15 mouse cellular contexts compared by ENCODE assay signal in genomic region chr17:28870435-28870834, GRCm38 (mm10). TPM values are rescaled to one million over a fixed set of nuclear protein-coding genes. Genes with fewer than 3 reads are reported as not detected.
DNase-seq lines count a peak whose midpoint lies in the region; ATAC-seq and TF ChIP-seq lines count a peak whose summit lies in the region.
"Had no signal": no experiment of that assay in that cellular context is flagged by ENCODE, and none has a peak within 500 bp of the region (broad histone marks: within the 10 kb centered on the region; RNA-seq: fewer than 3 reads in every experiment).

No protein-coding gene starts in this region.

- peak; percentile 50 for TF ChIP-seq CTCF in liver, embryonic 14.5 days (IDR thresholded peaks at IDR 0.05; ENCODE audit: low read depth)
- peak; percentile 54 for TF ChIP-seq CTCF in midbrain, postnatal 0 days (IDR thresholded peaks at IDR 0.05)

- WGBS in liver, embryonic 14.5 days (ENCODE audit: insufficient replicate concordance) = 59% methylated on average over 5 of the region's 5 CpGs
- WGBS in liver, embryonic 12.5 days (ENCODE audit: insufficient replicate concordance) = 60% methylated on average over 5 of the region's 5 CpGs
- 67% methylated on average over 5 of the region's 5 CpGs for whole genome bisulfite sequencing in forebrain, embryonic 16.5 days
- 64% methylated on average over 5 of the region's 5 CpGs for WGBS in midbrain, postnatal 0 days

- TF ChIP-seq EP300 in liver, embryonic 14.5 days (IDR thresholded peaks at IDR 0.05; ENCODE audit: low read depth) = no peak

- H3K4me3 ChIP-seq in liver, embryonic 14.5 days (ENCODE audit: insufficient read depth in 1 of 2, low read depth in 2 of 2, low read length in 2 of 2) = no peak overlapping the region
- no peak overlapping the region for H3K4me3 ChIP-seq in liver, embryonic 12.5 days
- no peak overlapping the region for H3K4me3 ChIP-seq in forebrain, embryonic 16.5 days (replicated peaks; ENCODE audit: low read length)
- no peak overlapping the region for H3K4me3 ChIP-seq in midbrain, postnatal 0 days (ENCODE audit: low read depth, low read length)
- H3K4me3 ChIP-seq: lung, embryonic 15.5 days had no signal

- H3K4me2 ChIP-seq in liver, embryonic 14.5 days (ENCODE audit: low read depth) = no peak overlapping the region
- H3K4me2 ChIP-seq in liver, embryonic 12.5 days = no peak overlapping the region
- H3K4me2 ChIP-seq in forebrain, embryonic 16.5 days (ENCODE audit: low read length) = no peak overlapping the region
- H3K4me2 ChIP-seq in midbrain, postnatal 0 days (ENCODE audit: low read depth, low read length, poor library complexity, severe bottlenecking) = no peak overlapping the region
- H3K4me2 ChIP-seq: heart, embryonic 11.5 days; lung, embryonic 15.5 days had no signal

- no peak for DNase-seq in liver, embryonic 14.5 days (ENCODE audit: low read depth in 3 of 3, low spot score in 3 of 3)
- DNase-seq in ES-CJ7 (ENCODE audit: low read depth, low spot score) = peak; percentile 54
- DNase-seq in midbrain, postnatal 0 days (ENCODE audit: low spot score) = no peak
- DNase-seq in spleen, postnatal 36 days (ENCODE audit: low spot score in 2 of 2) = no peak
- no peak for DNase-seq in natural killer cell, adult 2 months (ENCODE audit: low spot score in 2 of 2)
- DNase-seq: cerebellum, adult 11-12 months; heart, postnatal 4 days; thymus, postnatal 36 days had no signal

- no peak overlapping the region for H3K27ac ChIP-seq in liver, embryonic 14.5 days
- H3K27ac ChIP-seq in liver, embryonic 12.5 days = no peak overlapping the region
- 0 out of 2 replicates have a peak overlapping the region, but pooled peaks have one; percentile 12 for H3K27ac ChIP-seq in forebrain, embryonic 16.5 days (ENCODE audit: low read length)
- H3K27ac ChIP-seq in midbrain, postnatal 0 days (ENCODE audit: low read depth, low read length) = peak overlapping the region; percentile 81
- H3K27ac ChIP-seq: lung, embryonic 15.5 days had no signal

- no peaks in the 10 kb centered on the region for H3K27me3 ChIP-seq in liver, embryonic 14.5 days (ENCODE audit: control insufficient read depth, insufficient read depth, low read length)
- peaks cover 30% of the 10 kb centered on the region for H3K27me3 ChIP-seq in liver, embryonic 12.5 days (replicated peaks)
- H3K27me3 ChIP-seq in forebrain, embryonic 16.5 days (replicated peaks; ENCODE audit: control insufficient read depth, insufficient read depth, low read length) = no peaks in the 10 kb centered on the region
- H3K27me3 ChIP-seq in midbrain, postnatal 0 days (ENCODE audit: insufficient read depth, low read length) = no peaks in the 10 kb centered on the region
- H3K27me3 ChIP-seq: lung, embryonic 15.5 days had no signal

- peaks cover 0 to 6% of the 10 kb centered on the region in 2 experiments; a peak in 1 of 4 replicates for H3K4me1 ChIP-seq in liver, embryonic 14.5 days (replicated peaks; ENCODE audit: control insufficient read depth in 2 of 2, insufficient read depth in 2 of 2, low read length in 1 of 2)
- H3K4me1 ChIP-seq in liver, embryonic 12.5 days = peaks cover 12% of the 10 kb centered on the region
- H3K4me1 ChIP-seq in forebrain, embryonic 16.5 days (replicated peaks; ENCODE audit: control insufficient read depth, insufficient read depth, low read length) = peaks cover 9% of the 10 kb centered on the region
- peaks cover 11% of the 10 kb centered on the region; the same call in 1 of the 2 replicates for H3K4me1 ChIP-seq in midbrain, postnatal 0 days (ENCODE audit: insufficient read depth, low read length)

- H3K9me3 ChIP-seq in liver, embryonic 14.5 days (ENCODE audit: control insufficient read depth, low read length) = no peaks in the 10 kb centered on the region
- H3K9me3 ChIP-seq in liver, embryonic 12.5 days (replicated peaks) = no peaks in the 10 kb centered on the region
- H3K9me3 ChIP-seq in forebrain, embryonic 16.5 days (ENCODE audit: control insufficient read depth, low read length) = no peaks in the 10 kb centered on the region
- no peaks in the 10 kb centered on the region for H3K9me3 ChIP-seq in midbrain, postnatal 0 days (ENCODE audit: low read length)
- H3K9me3 ChIP-seq: lung, embryonic 15.5 days had no signal

- ATAC-seq in liver, embryonic 14.5 days (ENCODE audit: insufficient read depth) = no peak
- ATAC-seq in liver, embryonic 12.5 days = no peak
- ATAC-seq in forebrain, embryonic 16.5 days = no peak
- no peak for ATAC-seq in midbrain, postnatal 0 days (ENCODE audit: low FRiP score)

- H3K9ac ChIP-seq in liver, embryonic 14.5 days (replicated peaks) = no peak overlapping the region
- no peak overlapping the region for H3K9ac ChIP-seq in liver, embryonic 12.5 days
- H3K9ac ChIP-seq in forebrain, embryonic 16.5 days (replicated peaks; ENCODE audit: low read depth, low read length) = no peak overlapping the region
- H3K9ac ChIP-seq in midbrain, postnatal 0 days (replicated peaks; ENCODE audit: low read length, poor library complexity, severe bottlenecking) = no peak overlapping the region
- H3K9ac ChIP-seq: lung, embryonic 15.5 days had no signal

- no peaks in the 10 kb centered on the region for H3K36me3 ChIP-seq in liver, embryonic 14.5 days (replicated peaks; ENCODE audit: control insufficient read depth, insufficient read depth, low read depth)
- H3K36me3 ChIP-seq in liver, embryonic 12.5 days = no peaks in the 10 kb centered on the region
- no peaks in the 10 kb centered on the region for H3K36me3 ChIP-seq in forebrain, embryonic 16.5 days (ENCODE audit: control insufficient read depth, insufficient read depth)
- no peaks in the 10 kb centered on the region for H3K36me3 ChIP-seq in midbrain, postnatal 0 days (ENCODE audit: insufficient read depth, low read length)
- H3K36me3 ChIP-seq: lung, embryonic 15.5 days had no signal

RNA-seq across cellular contexts. Expression of gene Pnpla1, which starts 12.2 kb away (rescaled TPM):
- polyA plus RNA-seq in liver, embryonic 14.5 days (2012; rRNA removed) = 0.01 and 0.02 TPM in 2 replicates
- polyA plus RNA-seq in liver, embryonic 14.5 days (2014; fragmentation: Nextera tagmentation; extraction: Ambion mirVana) = 0.04 TPM in 1 of 2 replicates, not detected in the other
- polyA plus RNA-seq in liver, embryonic 12.5 days (2016; fragmentation: Nextera tagmentation; extraction: Ambion mirVana) = not detected in 2 replicates
- polyA plus RNA-seq in forebrain, embryonic 16.5 days (2015; fragmentation: Nextera tagmentation; extraction: Ambion mirVana) = not detected in 2 replicates
- total RNA-seq in midbrain, postnatal 0 days (2014; rRNA removed) = 0.05 and 0.14 TPM in 2 replicates
- polyA plus RNA-seq in midbrain, postnatal 0 days (2015; fragmentation: Nextera tagmentation; extraction: Ambion mirVana) = 0.07 TPM in 1 of 2 replicates, not detected in the other
- total RNA-seq: CH12.LX had no signal
- polyA plus RNA-seq: kidney, embryonic 14.5 days; limb, embryonic 11.5 days; lung, embryonic 15.5 days had no signal

RNA-seq across cellular contexts. Expression of gene 4930539E08Rik, which starts 44.7 kb away (rescaled TPM):
- polyA plus RNA-seq in liver, embryonic 14.5 days (2012; rRNA removed) = 0.06 TPM in 2 replicates
- 0.03 and 0.14 TPM in 2 replicates for polyA plus RNA-seq in liver, embryonic 14.5 days (2014; fragmentation: Nextera tagmentation; extraction: Ambion mirVana)
- 0.17 and 0.25 TPM in 2 replicates for polyA plus RNA-seq in liver, embryonic 12.5 days (2016; fragmentation: Nextera tagmentation; extraction: Ambion mirVana)
- 0.53 and 1.8 TPM in 2 replicates for polyA plus RNA-seq in forebrain, embryonic 16.5 days (2015; fragmentation: Nextera tagmentation; extraction: Ambion mirVana)
- total RNA-seq in midbrain, postnatal 0 days (2014; rRNA removed) = 9.8 and 32.9 TPM in 2 replicates
- polyA plus RNA-seq in midbrain, postnatal 0 days (2015; fragmentation: Nextera tagmentation; extraction: Ambion mirVana) = 4.3 and 4.5 TPM in 2 replicates
- polyA plus RNA-seq: heart, embryonic 11.5 days had no signal

Comparison
In these comparisons a context has a peak if more than half of its experiments do, and no peak if none do; other contexts are left out.
1. H3K27ac ChIP-seq: peak in forebrain, embryonic 16.5 days (single experiment) and midbrain, postnatal 0 days (single experiment); none in liver, embryonic 14.5 days (single experiment) and liver, embryonic 12.5 days (single experiment).